Mouse (Mus musculus): ENCODE measurements around the gene I0C0044D17Rik.

DNA sequence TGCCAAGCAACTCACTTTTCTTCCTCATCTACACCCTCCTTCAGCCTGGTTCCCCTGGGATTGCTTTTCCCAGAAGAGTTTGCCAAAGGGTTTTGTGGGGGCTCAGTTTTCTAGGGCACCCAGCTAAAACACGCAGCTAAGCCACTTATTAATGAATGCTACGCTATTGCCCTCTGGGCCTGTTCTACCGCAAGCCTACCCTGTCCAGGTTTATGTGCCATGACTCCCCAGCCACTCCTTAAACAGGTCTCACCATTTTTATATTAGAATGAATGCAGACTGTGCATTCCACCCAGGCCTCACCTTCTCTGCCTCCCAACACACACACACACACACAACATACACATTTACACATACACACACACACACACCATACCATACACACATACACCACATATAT, 593 bp downstream of the I0C0044D17Rik start:
- no peak for TF ChIP-seq CTCF (IDR thresholded peaks at IDR 0.05; ENCODE audit: extremely low read depth, insufficient read length, insufficient replicate concordance, low read depth, low read length)
- no peak for TF ChIP-seq POLR2A (IDR thresholded peaks at IDR 0.05; ENCODE audit: low read depth, low read length)

All from small intestine, adult 2 months (tissue).